Mouse (Mus musculus) cerebellum, adult 2 months (tissue): ENCODE data around the gene Cyb5r3.

ENCODE experiments used
- CTCF ChIP-seq: fragments of 200-500 bp; IDR thresholded peaks from 2 replicates; pipeline ENCODE4 v1.5.1; 2011; ENCODE audit warnings: low read depth, mild to moderate bottlenecking, control low read depth, low read length, moderate library complexity, borderline replicate concordance; ENCODE audit not compliant: insufficient read depth
- POLR2A ChIP-seq: fragments of 200-500 bp; IDR thresholded peaks from 2 replicates; pipeline ENCODE4 v1.6.1; 2011; ENCODE audit warnings: low read length, control low read depth, borderline replicate concordance; ENCODE audit not compliant: insufficient read depth

DNA sequence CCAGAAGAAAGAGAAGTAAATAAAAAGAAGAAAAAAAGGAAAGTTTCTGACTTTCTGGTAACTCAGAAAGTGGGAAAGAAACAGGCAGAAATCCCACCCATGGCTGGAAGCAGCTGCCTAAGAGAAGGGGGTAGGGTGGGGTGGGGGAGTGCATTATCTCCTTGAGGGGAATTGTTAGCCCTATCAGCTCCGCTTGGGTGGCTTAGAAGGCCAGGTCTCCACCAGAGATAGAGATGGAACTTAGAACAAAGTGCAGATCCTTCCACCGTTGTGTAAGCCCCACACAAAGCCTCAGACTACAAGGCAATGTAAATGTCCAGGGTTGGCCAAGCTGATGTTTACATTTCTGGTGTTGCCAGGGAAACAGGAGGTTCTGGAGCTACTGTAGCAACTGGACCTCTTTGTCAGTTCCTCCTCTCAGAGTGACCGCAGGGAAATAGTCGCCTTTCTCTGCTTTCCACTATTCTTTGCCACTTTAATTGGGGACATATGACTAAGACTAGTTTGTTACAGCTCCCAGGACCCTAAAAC, 9.5 kb upstream of the Cyb5r3 start:
- no peak for TF ChIP-seq POLR2A
- TF ChIP-seq CTCF, result no peak
